Mouse (Mus musculus) stomach, postnatal 0 days (tissue): Measurements from ENCODE around the gene Stk19.

Source experiments
- CTCF ChIP-seq: IDR thresholded peaks from 2 replicates; pipeline ENCODE4 v1.5.1; 2016; ENCODE audit warnings: antibody characterized with exemption, low read depth, mild to moderate bottlenecking, moderate library complexity
- EP300 ChIP-seq: optimal IDR thresholded peaks from 2 replicates; pipeline ENCODE3; 2016; ENCODE audit warnings: antibody characterized with exemption

DNA sequence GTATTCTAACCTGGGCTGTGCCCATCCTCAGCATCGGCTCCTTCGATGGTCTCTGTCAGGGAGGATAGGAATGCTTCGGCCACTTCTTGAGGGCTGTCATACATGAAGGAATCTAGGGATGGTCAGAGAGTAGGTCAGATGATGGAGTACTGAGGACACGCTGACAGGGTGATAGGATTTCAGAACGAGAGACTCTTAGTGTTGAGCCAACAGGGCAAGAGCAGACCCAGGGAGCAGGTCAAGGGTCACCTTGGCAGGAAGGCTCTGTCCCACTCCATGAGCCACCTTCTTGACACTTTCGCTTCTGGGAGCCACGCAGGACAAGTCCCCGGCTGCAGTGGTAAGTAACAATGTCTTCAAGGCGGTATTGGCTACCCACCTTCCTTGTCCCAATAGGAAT is 23.8 kb upstream of the Stk19 start:
- TF ChIP-seq EP300 (no peak), CTCF (no peak)
